Mouse (Mus musculus) kidney, embryonic 15.5 days (tissue): ENCODE results near the gene Zfp292. TPM values are rescaled to one million over a fixed set of nuclear protein-coding genes. Genes with fewer than 3 reads are reported as not detected.
"Not testable (repeated sequence)": the region's sequence is repeated elsewhere in the genome, so short reads cannot be mapped to it uniquely, and the experiment has no call there.

Source experiments
- ATAC-seq: fragments of 200-750 bp; cut with Nextera tagmentation; replicated peaks from 2 replicates; pipeline ENCODE4 v1.8.0; 2017; ENCODE audit warnings: moderate TSS enrichment; ENCODE audit not compliant: low FRiP score
- H3K27ac ChIP-seq: fragments of 300-500 bp; sonication (generic); 2 replicates; pipeline ENCODE4 v1.5.1; 2015; ENCODE audit warnings: mild to moderate bottlenecking, inconsistent platforms
- H3K27me3 ChIP-seq: fragments of 300-500 bp; sonication (generic); 2 replicates; pipeline ENCODE4 v1.6.1; 2015; ENCODE audit warnings: inconsistent platforms
- H3K36me3 ChIP-seq: fragments of 300-500 bp; sonication (generic); 2 replicates; pipeline ENCODE4 v1.6.1; 2015; ENCODE audit warnings: inconsistent platforms
- H3K4me1 ChIP-seq: fragments of 300-500 bp; sonication (generic); 2 replicates; pipeline ENCODE4 v1.6.1; 2015; ENCODE audit warnings: inconsistent platforms
- H3K4me2 ChIP-seq: fragments of 300-500 bp; sonication (generic); 2 replicates; pipeline ENCODE4 v1.6.1; 2015; ENCODE audit warnings: moderate library complexity, mild to moderate bottlenecking, inconsistent platforms
- H3K4me3 ChIP-seq: fragments of 300-500 bp; sonication (generic); replicated peaks from 2 replicates; pipeline ENCODE4 v1.5.1; 2015; ENCODE audit warnings: mild to moderate bottlenecking, inconsistent platforms
- H3K9ac ChIP-seq: fragments of 300-500 bp; sonication (generic); 2 replicates; pipeline ENCODE4 v1.6.1; 2015; ENCODE audit warnings: mild to moderate bottlenecking, inconsistent platforms
- H3K9me3 ChIP-seq: fragments of 300-500 bp; sonication (generic); replicated peaks from 2 replicates; pipeline ENCODE4 v1.6.1; 2016; ENCODE audit warnings: inconsistent platforms
- WGBS: fragments of 180-500 bp; shearing (Covaris S2); methylation state at CpG from one replicate; pipeline ENCODE4 v1.1.7; 2015; ENCODE audit warnings: mixed read lengths; 5-methylcytosine and 5-hydroxymethylcytosine counted together
- polyA plus RNA-seq: library from polyadenylated mRNA; unstranded; fragments of >200 nt; fragmentation: Nextera tagmentation; extraction: Ambion mirVana; gene quantifications from 2 replicates; pipeline ENCODE4 v1.2.1, GENCODE M21; 2015

Zfp292 gene
- 17.8 and 18.5 TPM in 2 replicates for polyA plus RNA-seq

DNA sequence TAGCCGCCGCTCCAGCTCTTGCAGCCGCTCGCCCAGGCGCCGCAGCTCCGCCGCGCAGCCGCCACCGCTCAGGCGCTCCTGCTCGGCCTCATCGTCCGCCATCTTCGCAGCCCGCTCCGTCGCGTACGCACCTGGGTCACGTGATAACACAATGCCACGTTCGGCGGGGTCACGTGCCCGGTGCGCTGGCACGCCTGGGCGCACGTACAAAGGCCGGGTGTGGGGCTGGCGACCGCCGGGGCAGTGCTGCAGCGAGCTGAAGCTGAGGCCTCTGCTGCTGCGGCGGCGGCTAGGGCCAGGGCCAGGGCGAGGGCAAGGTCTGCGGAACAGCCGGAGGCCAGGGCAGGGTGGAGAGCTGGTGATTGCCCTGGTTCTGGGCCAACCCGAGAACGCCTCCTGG is at the start of gene Zfp292:
Gene Zfp292 (minus strand): TSS at position 143 of the 400 bp plus-strand sequence.
- H3K9ac ChIP-seq, result peak within 1 kb of the TSS; percentile 99
- peaks cover 30% of the 10 kb centered on the region for H3K4me1 ChIP-seq
- H3K27ac ChIP-seq, result peak within 1 kb of the TSS; percentile 99
- H3K4me2 ChIP-seq, result peak within 1 kb of the TSS; percentile 79
- H3K27me3 ChIP-seq, result no peaks in the 10 kb centered on the region
- ATAC-seq, result peak; percentile 95
- under 1% methylated on average over 44 of the region's 44 CpGs for WGBS
- H3K4me3 ChIP-seq, result peak within 1 kb of the TSS; percentile 96
- H3K36me3 ChIP-seq, result peaks cover 10% of the 10 kb centered on the region
- no peaks in the 10 kb centered on the region for H3K9me3 ChIP-seq

DNA sequence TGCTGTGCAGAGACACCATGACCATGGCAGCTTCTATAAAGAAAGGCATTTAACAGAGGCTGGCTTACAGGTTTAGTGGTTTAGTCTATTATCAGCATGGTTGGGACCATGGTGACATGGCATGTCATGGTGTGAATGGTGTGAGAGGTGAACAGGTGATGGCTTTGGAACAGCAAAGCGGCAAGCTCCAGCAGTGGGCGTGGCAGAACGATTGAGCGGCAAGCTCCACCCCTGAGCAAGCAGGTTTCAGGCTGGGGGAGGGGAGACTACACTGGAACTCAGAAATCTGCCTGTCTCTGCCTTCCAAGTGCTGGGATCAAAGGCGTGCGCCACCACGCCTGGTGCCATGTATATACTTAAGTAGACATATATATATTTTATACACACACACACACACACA is 45.6 kb upstream of the Zfp292 start:
- H3K27ac ChIP-seq, H3K9ac ChIP-seq, H3K36me3 ChIP-seq, H3K4me3 ChIP-seq, H3K4me1 ChIP-seq, H3K4me2 ChIP-seq, ATAC-seq, H3K27me3 ChIP-seq, H3K9me3 ChIP-seq: not testable (repeated sequence)
- WGBS, result 80% methylated on average over 7 of the region's 7 CpGs

DNA sequence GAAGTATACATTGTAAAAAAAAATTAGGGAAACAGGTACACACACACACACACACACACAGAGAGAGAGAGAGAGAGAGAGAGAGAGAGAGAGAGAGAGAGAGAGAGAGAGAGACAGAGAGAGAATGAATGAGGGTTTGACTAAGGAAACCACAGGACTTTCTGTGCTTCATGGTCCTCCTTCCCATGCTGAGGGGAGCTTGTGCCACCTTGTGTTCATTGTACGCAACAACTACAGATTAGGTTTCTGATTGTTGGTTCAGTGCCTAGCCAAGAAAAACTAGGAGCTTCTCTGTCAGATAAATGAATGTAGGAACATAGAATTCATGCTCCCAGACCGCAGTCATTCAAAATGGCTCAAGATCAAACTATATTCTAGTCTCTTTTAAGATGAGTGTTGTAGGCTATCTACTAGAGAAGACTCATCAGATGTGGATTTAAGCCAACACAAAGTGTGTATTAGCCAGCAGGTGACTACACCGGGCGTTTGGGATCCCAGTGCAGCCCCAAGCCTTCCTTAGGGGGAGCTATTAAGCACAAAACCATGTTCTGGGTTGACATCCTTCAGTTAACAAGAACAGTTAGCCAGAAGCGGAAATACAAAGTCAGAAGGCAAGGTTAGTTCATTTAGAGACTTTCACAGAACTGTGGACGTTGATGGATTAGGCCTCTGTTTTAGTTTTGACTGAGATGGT is 39.6 kb upstream of the Zfp292 start:
- Histone ChIP-seq H3K27ac (no peak overlapping the region), H3K9ac (no peak overlapping the region), H3K9me3 (no peaks in the 10 kb centered on the region), H3K27me3 (no peaks in the 10 kb centered on the region), H3K4me1 (no peaks in the 10 kb centered on the region), H3K4me2 (no peak overlapping the region), H3K36me3 (no peaks in the 10 kb centered on the region), H3K4me3 (no peak overlapping the region)
- no peak for ATAC-seq
- 70% methylated on average over 6 of the region's 6 CpGs for WGBS

DNA sequence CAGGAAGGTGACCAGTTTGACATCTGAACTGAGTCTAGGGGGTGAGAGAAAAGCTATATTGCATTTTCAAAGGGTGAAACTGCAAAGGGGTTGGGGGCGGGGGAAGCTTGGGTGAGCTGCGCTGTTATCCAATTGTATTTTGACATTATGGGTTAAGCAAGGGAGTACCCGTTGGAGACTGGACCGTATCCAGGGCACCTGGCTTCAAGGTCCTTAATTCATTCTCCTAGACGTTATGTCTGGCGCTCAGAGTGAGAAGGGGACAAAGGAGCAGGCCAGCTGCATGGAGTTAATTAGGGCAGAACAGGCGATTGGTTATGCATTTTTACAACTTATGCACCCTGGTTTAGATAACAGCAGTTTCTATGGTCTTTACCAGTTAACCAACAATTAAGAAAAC is 34.6 kb upstream of the Zfp292 start:
- Histone ChIP-seq H3K36me3 (no peaks in the 10 kb centered on the region), H3K4me3 (no peak overlapping the region), H3K4me1 (no peaks in the 10 kb centered on the region), H3K9ac (no peak overlapping the region), H3K9me3 (no peaks in the 10 kb centered on the region), H3K4me2 (no peak overlapping the region), H3K27ac (no peak overlapping the region), H3K27me3 (no peaks in the 10 kb centered on the region)
- 50% methylated on average over 7 of the region's 7 CpGs for WGBS
- no peak for ATAC-seq

GRCm38 (mm10) chr4:34912171-34912570 is 29.4 kb upstream of the Zfp292 start:
- Histone ChIP-seq H3K9me3 (no peaks in the 10 kb centered on the region), H3K27me3 (no peaks in the 10 kb centered on the region), H3K4me3 (no peak overlapping the region), H3K27ac (no peak overlapping the region), H3K4me1 (no peaks in the 10 kb centered on the region), H3K36me3 (no peaks in the 10 kb centered on the region), H3K9ac (no peak overlapping the region), H3K4me2 (no peak overlapping the region)
- 84% methylated on average over 3 of the region's 3 CpGs for whole genome bisulfite sequencing
- no peak for ATAC-seq

GRCm38 (mm10) chr4:34911401-34911800 is 28.6 kb upstream of the Zfp292 start:
- WGBS, result 48% methylated on average over 3 of the region's 3 CpGs
- H3K27me3 ChIP-seq, result no peaks in the 10 kb centered on the region

DNA sequence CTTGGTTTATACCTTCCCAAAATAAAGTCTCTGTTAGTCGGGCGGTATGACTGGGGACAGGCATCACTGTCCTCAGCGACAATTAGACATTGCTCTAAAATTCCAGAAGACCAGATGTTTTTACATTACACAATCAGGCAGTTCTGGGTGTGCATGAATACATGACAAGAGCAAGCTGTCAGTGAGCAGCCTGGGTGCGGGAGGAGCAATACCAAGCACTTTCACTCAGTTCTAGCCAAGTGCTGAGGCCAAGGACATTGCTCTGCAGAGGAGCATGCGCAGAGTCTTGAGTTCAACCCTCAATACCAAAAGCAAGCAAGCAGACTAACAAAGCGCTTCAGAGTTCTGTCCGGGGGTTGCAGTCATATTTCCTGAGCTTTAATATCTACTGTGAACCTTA is 25.4 kb upstream of the Zfp292 start:
- 77% methylated on average over 7 of the region's 7 CpGs for WGBS
- no peaks in the 10 kb centered on the region for H3K9me3 ChIP-seq
- no peak overlapping the region for H3K27ac ChIP-seq
- H3K27me3 ChIP-seq, result no peaks in the 10 kb centered on the region
- H3K9ac ChIP-seq, result no peak overlapping the region
- H3K4me2 ChIP-seq, result no peak overlapping the region
- no peak overlapping the region for H3K4me3 ChIP-seq
- H3K4me1 ChIP-seq, result no peaks in the 10 kb centered on the region
- H3K36me3 ChIP-seq, result no peaks in the 10 kb centered on the region
- ATAC-seq, result no peak

More at GRCm38 (mm10) chr4:34911401-34911800, 28.6 kb upstream of the Zfp292 start:
- Histone ChIP-seq H3K9ac (no peak overlapping the region), H3K9me3 (no peaks in the 10 kb centered on the region), H3K4me1 (no peaks in the 10 kb centered on the region), H3K36me3 (no peaks in the 10 kb centered on the region), H3K4me2 (no peak overlapping the region), H3K27ac (no peak overlapping the region), H3K4me3 (no peak overlapping the region)
- no peak for ATAC-seq

DNA sequence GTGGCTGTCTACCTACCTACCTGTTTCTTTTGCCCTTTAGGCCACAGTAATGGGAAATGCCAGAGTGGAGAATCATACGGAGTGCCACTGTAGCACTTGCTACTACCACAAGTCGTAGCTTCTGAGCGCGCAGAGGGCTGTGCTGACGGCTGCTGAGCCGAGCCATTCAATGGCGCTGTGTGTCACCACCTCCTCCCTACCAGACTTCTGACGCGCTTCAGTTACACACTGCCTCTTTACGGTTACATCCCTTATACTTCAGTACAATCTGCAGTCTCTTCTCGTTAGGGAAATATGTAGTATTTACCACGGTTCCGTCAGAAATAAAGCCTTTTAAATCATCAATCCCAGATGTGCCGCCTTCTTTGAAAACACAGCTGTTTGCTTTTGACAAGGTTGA is 24.3 kb upstream of the Zfp292 start:
- Histone ChIP-seq H3K36me3 (no peaks in the 10 kb centered on the region), H3K9ac (no peak overlapping the region), H3K27me3 (no peaks in the 10 kb centered on the region), H3K4me3 (no peak overlapping the region), H3K4me2 (0 out of 2 replicates have a peak overlapping the region, but pooled peaks have one; percentile 16), H3K27ac (no peak overlapping the region), H3K4me1 (no peaks in the 10 kb centered on the region), H3K9me3 (no peaks in the 10 kb centered on the region)
- 42% methylated on average over 14 of the region's 14 CpGs for WGBS
- no peak for ATAC-seq

GRCm38 (mm10) chr4:34906151-34906550 is 23.4 kb upstream of the Zfp292 start:
- H3K27ac ChIP-seq, result no peak overlapping the region
- 73% methylated on average over 4 of the region's 4 CpGs for WGBS

GRCm38 (mm10) chr4:34905396-34905795 is 22.6 kb upstream of the Zfp292 start:
- Histone ChIP-seq H3K27ac (no peak overlapping the region), H3K36me3 (no peaks in the 10 kb centered on the region), H3K9me3 (no peaks in the 10 kb centered on the region), H3K9ac (no peak overlapping the region), H3K4me3 (no peak overlapping the region), H3K4me2 (no peak overlapping the region), H3K27me3 (no peaks in the 10 kb centered on the region), H3K4me1 (no peaks in the 10 kb centered on the region)
- ATAC-seq, result no peak
- WGBS, result 67% methylated on average over 5 of the region's 5 CpGs

More at GRCm38 (mm10) chr4:34906151-34906550, 23.4 kb upstream of the Zfp292 start:
- ATAC-seq, result no peak
- Histone ChIP-seq H3K9ac (no peak overlapping the region), H3K4me2 (no peak overlapping the region), H3K9me3 (no peaks in the 10 kb centered on the region), H3K36me3 (no peaks in the 10 kb centered on the region), H3K4me3 (no peak overlapping the region), H3K27me3 (no peaks in the 10 kb centered on the region), H3K4me1 (no peaks in the 10 kb centered on the region)

DNA sequence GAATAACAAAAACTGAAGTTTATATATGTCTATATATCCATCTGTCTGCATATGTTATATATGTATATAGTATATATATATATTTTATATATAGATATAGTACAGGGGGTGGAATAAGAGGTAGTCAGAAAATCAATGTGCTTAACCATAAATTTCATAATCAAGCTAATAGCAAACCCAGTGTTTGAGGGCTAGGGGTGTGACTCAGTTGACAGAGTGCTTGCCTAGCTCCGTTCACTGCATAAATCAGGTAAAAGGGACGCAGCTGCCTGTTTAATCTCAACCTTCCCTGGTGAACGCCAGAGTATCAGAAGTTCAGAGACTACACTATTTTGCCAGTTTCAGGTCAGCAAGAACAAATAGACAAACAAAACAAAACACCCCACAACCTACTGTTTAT is 18.8 kb upstream of the Zfp292 start:
- H3K4me1 ChIP-seq, ATAC-seq, H3K27me3 ChIP-seq, H3K4me3 ChIP-seq, H3K9me3 ChIP-seq, H3K9ac ChIP-seq, H3K27ac ChIP-seq, H3K4me2 ChIP-seq, H3K36me3 ChIP-seq: not testable (repeated sequence)
- 39% methylated on average over 3 of the region's 3 CpGs for WGBS

DNA sequence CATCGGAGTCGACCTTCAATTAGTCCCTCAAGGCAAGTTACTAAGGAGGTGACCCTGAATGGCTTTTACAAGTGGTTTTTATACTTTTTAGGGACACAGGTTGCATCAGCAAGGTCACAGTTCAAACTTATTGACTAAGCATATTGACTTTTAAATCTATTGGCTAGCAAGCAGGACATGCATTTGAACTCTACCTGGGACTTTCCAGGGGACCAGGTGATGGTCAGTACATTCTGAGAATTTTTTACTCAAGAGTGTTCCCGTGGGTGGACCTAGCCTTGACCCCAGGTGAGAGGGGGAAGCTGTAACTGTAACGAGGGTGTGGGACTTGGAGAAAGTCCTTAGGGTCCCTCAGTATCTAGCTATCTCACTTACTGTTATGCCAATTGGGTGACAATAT is 18.4 kb upstream of the Zfp292 start:
- Histone ChIP-seq H3K27ac (no peak overlapping the region), H3K9ac (no peak overlapping the region), H3K9me3 (no peaks in the 10 kb centered on the region), H3K36me3 (no peaks in the 10 kb centered on the region), H3K4me3 (no peak overlapping the region), H3K4me2 (no peak overlapping the region), H3K4me1 (peaks cover 5% of the 10 kb centered on the region; the same call in 1 of the 2 replicates), H3K27me3 (no peaks in the 10 kb centered on the region)
- no peak for ATAC-seq
- WGBS, result 77% methylated on average over 4 of the region's 4 CpGs

DNA sequence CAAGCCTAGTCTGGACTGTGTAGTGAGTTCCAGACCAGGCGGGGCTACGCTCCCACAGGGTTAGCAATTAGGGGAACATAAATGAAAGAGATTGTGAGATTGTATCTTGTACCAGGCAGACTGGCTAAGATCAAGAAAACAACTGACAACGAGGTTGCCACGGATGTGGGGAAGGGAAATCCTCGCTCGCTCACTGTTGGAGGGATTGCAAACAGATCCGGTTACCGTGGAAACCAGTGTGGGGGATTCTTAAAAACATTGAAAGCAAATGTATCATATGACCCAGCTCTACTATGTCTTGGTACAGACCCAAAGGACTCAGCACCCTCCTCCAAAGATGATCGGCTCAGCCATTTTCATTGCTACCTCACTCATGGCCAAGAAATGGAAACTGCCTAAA is 17.4 kb upstream of the Zfp292 start:
- Histone ChIP-seq H3K27me3 (no peaks in the 10 kb centered on the region), H3K9ac (no peak overlapping the region), H3K4me2 (no peak overlapping the region), H3K36me3 (no peaks in the 10 kb centered on the region), H3K9me3 (no peaks in the 10 kb centered on the region), H3K4me1 (peaks cover 5% of the 10 kb centered on the region; the same call in 1 of the 2 replicates), H3K4me3 (no peak overlapping the region), H3K27ac (no peak overlapping the region)
- ATAC-seq, result no peak
- WGBS, result 39% methylated on average over 9 of the region's 9 CpGs
